9 mouse cellular contexts compared by ENCODE assay signal in genomic region chr13:53233381-53233780, GRCm38 (mm10). TPM values are rescaled to one million over a fixed set of nuclear protein-coding genes. Genes with fewer than 3 reads are reported as not detected.
DNase-seq lines count a peak whose midpoint lies in the region; ATAC-seq and TF ChIP-seq lines count a peak whose summit lies in the region.
"Had no signal": no experiment of that assay in that cellular context is flagged by ENCODE, and none has a peak within 500 bp of the region (broad histone marks: within the 10 kb centered on the region; RNA-seq: fewer than 3 reads in every experiment).

No protein-coding gene starts in this region.

- H3K27me3 ChIP-seq in ES-Bruce4 (ENCODE audit: control insufficient read depth, insufficient read depth, low read length, poor library complexity, severe bottlenecking), result no peaks in the 10 kb centered on the region

- no peak for TF ChIP-seq CTCF in ES-Bruce4 (IDR thresholded peaks at IDR 0.05; ENCODE audit: low read depth, low read length)
- no peak for TF ChIP-seq CTCF in embryonic fibroblast, embryonic 13.5 days (IDR thresholded peaks at IDR 0.05; ENCODE audit: borderline replicate concordance, insufficient read depth, low read length)

- TF ChIP-seq EP300 in ES-Bruce4 (IDR thresholded peaks at IDR 0.05; ENCODE audit: insufficient read depth, low read depth, low read length), result no peak

- TF ChIP-seq POLR2A in ES-Bruce4 (IDR thresholded peaks at IDR 0.05; ENCODE audit: insufficient read depth, low read length), result no peak
- TF ChIP-seq POLR2A in embryonic fibroblast, embryonic 13.5 days (IDR thresholded peaks at IDR 0.05; ENCODE audit: low read depth, low read length), result no peak

- peak; percentile 74 to 79 for DNase-seq in cerebellum, postnatal 14 days
- DNase-seq in cerebellum, adult 18-20 months, result no peak
- peak; percentile 40 to 44 for DNase-seq in heart, postnatal 36 days
- DNase-seq in lung, postnatal 36 days, result peak; percentile 43
- DNase-seq in ovary, postnatal 10 days (ENCODE audit: low spot score), result no peak

- intact Hi-C loops in heart, postnatal 36 days (cut with DNase I), result no loop called here

- no peak overlapping the region for H3K9ac ChIP-seq in ES-Bruce4 (ENCODE audit: low read depth, poor library complexity, severe bottlenecking)

- no peaks in the 10 kb centered on the region for H3K36me3 ChIP-seq in ES-Bruce4 (ENCODE audit: control insufficient read depth, insufficient read depth, low read length, poor library complexity, severe bottlenecking)

- H3K4me1 ChIP-seq in ES-Bruce4 (ENCODE audit: control insufficient read depth, insufficient read depth, low read length), result peaks cover 8% of the 10 kb centered on the region
- peaks cover 13% of the 10 kb centered on the region for H3K4me1 ChIP-seq in embryonic fibroblast, embryonic 13.5 days (ENCODE audit: control insufficient read depth, insufficient read depth, low read length)
- H3K4me1 ChIP-seq: megakaryocyte, embryonic 14.5 days had no signal

- no peak for ATAC-seq in inflammation-experienced regulatory T-cells, adult 6 months

- 0 out of 2 replicates have a peak overlapping the region, but pooled peaks have one; percentile 41 for H3K27ac ChIP-seq in ES-Bruce4 (ENCODE audit: insufficient read depth, low read length)
- peak overlapping the region; percentile 60 for H3K27ac ChIP-seq in embryonic fibroblast, embryonic 13.5 days (ENCODE audit: insufficient read depth, low read length)

- H3K9me3 ChIP-seq in ES-Bruce4 (replicated peaks; ENCODE audit: control insufficient read depth, insufficient read depth, low read length, poor library complexity, severe bottlenecking), result peaks cover 10% of the 10 kb centered on the region

- no peak overlapping the region; the same call in 1 of the 2 replicates for H3K4me3 ChIP-seq in ES-Bruce4 (ENCODE audit: low read depth, low read length)
- no peak overlapping the region for H3K4me3 ChIP-seq in embryonic fibroblast, embryonic 13.5 days (ENCODE audit: insufficient read depth, low read length)
- H3K4me3 ChIP-seq: megakaryocyte, embryonic 14.5 days had no signal

RNA-seq across cellular contexts. Expression of gene Ror2, which starts 52.5 kb away (rescaled TPM):
- 23.6 and 25.0 TPM in 2 replicates for polyA plus RNA-seq in ES-Bruce4 (2011; ENCODE audit: insufficient read depth, insufficient read length, low read depth, missing spikeins)
- 21.4 and 27.2 TPM in 2 replicates for polyA plus RNA-seq in embryonic fibroblast, embryonic 13.5 days (2011; ENCODE audit: insufficient read length, low read depth, missing spikeins)
- 1 to 10 TPM; 1.3 to 1.9 TPM for total RNA-seq in heart, postnatal 36 days (2021)
- not detected for polyA plus RNA-seq in inflammation-experienced regulatory T-cells, adult 6 months (2017; shearing (Covaris generic))

Comparison
In these comparisons a context has a peak if more than half of its experiments do, and no peak if none do; other contexts are left out.
1. DNase-seq: peak in cerebellum, postnatal 14 days (2 of 2), heart, postnatal 36 days (2 of 2) and lung, postnatal 36 days (single experiment); none in cerebellum, adult 18-20 months (0 of 2) and ovary, postnatal 10 days (single experiment).
2. RNA of gene Ror2, which starts 52.5 kb away (polyA plus RNA-seq): 21.4 to 27.2 TPM in embryonic fibroblast, embryonic 13.5 days and 23.6 to 25.0 TPM in ES-Bruce4; not detected in inflammation-experienced regulatory T-cells, adult 6 months; every median in the first group is over 10 times any median in the second.